Comparison of ENCODE assay signal across 8 mouse cellular contexts in the genomic region with DNA sequence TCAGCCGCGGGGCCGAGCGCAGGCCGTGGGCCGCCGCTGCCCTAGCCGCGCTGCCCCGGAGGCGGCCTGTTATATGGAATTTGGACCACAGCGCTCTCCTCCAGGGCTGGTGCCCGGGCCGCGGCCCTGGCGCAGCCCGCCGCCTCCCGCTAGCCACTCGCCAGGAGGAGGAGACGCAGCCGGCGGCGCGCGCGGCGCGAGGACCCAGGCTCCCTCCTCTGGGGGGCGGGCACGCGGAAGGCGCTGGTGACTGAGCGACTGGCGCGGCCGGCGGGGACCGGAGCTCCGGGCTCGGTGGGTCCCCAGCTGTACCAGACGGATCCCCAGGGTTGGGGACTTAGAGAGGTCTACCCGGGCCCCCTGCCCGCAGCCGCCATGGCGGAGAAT. TPM values are rescaled to one million over a fixed set of nuclear protein-coding genes. Genes with fewer than 3 reads are reported as not detected.
DNase-seq lines count a peak whose midpoint lies in the region; ATAC-seq and TF ChIP-seq lines count a peak whose summit lies in the region.

No protein-coding gene starts in this region.

- H3K9ac ChIP-seq in heart, embryonic 13.5 days, result peak overlapping the region; percentile 99

- H3K27ac ChIP-seq in heart, embryonic 13.5 days (replicated peaks), result peak overlapping the region; percentile 100

- peaks cover 21% of the 10 kb centered on the region for H3K36me3 ChIP-seq in heart, embryonic 13.5 days

- no peaks in the 10 kb centered on the region for H3K9me3 ChIP-seq in heart, embryonic 13.5 days

- no peak for TF ChIP-seq POLR2A in lung, adult 2 months (IDR thresholded peaks at IDR 0.05; ENCODE audit: borderline replicate concordance, extremely low read depth, low read depth, low read length)

- H3K4me2 ChIP-seq in heart, embryonic 13.5 days, result peak overlapping the region; percentile 88

- H3K27me3 ChIP-seq in heart, embryonic 13.5 days (replicated peaks), result no peaks in the 10 kb centered on the region

- no peak for ATAC-seq in heart, embryonic 13.5 days (ENCODE audit: extremely low read depth, insufficient number of reproducible peaks, low FRiP score, low TSS enrichment)

- TF ChIP-seq CTCF in lung, adult 2 months (IDR thresholded peaks at IDR 0.05; ENCODE audit: insufficient read depth, low read length), result no peak

- under 1% methylated on average over 43 of the region's 46 CpGs for WGBS in heart, embryonic 13.5 days
- WGBS in lung, adult 2 months, result 0% methylated on average over 46 of the region's 46 CpGs

- DNase-seq in A20 (ENCODE audit: low read depth, low spot score), result peak; percentile 90
- DNase-seq in adrenal gland, adult 18-20 months (ENCODE audit: low spot score in 2 of 2), result peak; percentile 84
- DNase-seq in embryo, embryonic 11 days, result peak; percentile 78
- DNase-seq in kidney, postnatal 10 days, result peak; percentile 86
- peak; percentile 82 for DNase-seq in lung, adult 2 months
- peak; percentile 71 to 78 for DNase-seq in right cerebral cortex, adult 2 months (ENCODE audit: low spot score in 2 of 2)
- peak; percentile 73 to 74 for DNase-seq in urinary bladder, adult 18-20 months (ENCODE audit: low spot score in 2 of 2)

- H3K4me3 ChIP-seq in heart, embryonic 13.5 days, result peak overlapping the region; percentile 79
- peak overlapping the region; percentile 76 for H3K4me3 ChIP-seq in lung, adult 2 months (replicated peaks; ENCODE audit: extremely low read depth, low read depth, low read length)

- H3K4me1 ChIP-seq in heart, embryonic 13.5 days, result peaks cover 37% of the 10 kb centered on the region
- peaks cover 18% of the 10 kb centered on the region for H3K4me1 ChIP-seq in lung, adult 2 months (ENCODE audit: control insufficient read depth, insufficient read depth, low read length)

RNA-seq across cellular contexts. Expression of gene Trim8, which starts 0.6 kb away (rescaled TPM):
- 10 to 100 TPM; 46.5 to 56.8 TPM for total RNA-seq in adrenal gland, adult 18-20 months (2021)
- polyA plus RNA-seq in heart, embryonic 13.5 days (2015; fragmentation: Nextera tagmentation; extraction: Ambion mirVana), result 13.2 and 13.9 TPM in 2 replicates
- 87.2 and 115 TPM in 2 replicates for polyA plus RNA-seq in lung, adult 2 months (2012; rRNA removed)
